Mouse (Mus musculus): ENCODE data around the gene Aifm2. TPM values are rescaled to one million over a fixed set of nuclear protein-coding genes. Genes with fewer than 3 reads are reported as not detected.
A peak's percentile ranks its signal among the peaks of the same experiment; 100 is the strongest.

Gene Aifm2
- 11.8 and 12.0 TPM in 2 replicates for polyA plus RNA-seq (2012; rRNA removed)

DNA sequence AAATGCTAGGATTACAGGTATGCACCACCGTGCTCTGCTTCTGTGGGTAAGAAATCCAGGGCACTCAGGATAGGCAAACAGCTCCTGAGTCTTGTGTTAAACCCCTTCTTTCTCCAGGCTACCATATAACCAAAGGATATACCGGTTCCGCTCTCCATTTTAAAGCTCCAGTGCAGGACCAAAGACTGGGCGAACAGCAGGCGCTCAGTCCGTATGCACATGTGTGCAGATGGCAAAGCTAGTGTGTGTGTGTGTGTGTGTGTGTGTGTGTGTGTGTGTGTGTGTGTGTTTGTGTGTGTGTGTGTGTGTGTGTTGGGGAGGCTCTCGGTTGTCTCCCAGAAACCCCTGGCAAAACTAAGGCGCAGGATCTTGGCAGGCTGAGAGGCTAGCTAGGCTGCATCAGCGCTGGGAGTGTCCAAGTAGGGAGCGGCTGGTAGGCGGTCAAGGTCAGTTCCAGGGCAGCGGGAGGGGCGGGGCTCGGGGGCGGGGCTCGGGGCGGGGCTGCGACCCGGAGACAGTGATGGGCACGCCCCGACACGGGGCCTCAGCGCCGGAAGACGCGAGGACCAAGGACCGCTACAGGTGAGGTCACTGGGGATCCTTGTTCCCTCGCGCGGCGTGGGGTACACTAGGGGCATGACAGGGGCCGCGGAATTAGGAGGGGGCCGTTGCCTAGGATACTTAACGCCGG, at the start of gene Aifm2:
Aifm2 (plus strand) TSS at position 493 of the 691 bp plus-strand sequence.
- H3K27ac ChIP-seq (ENCODE audit: insufficient read depth, low read length): no peak within 1 kb of the TSS

DNA sequence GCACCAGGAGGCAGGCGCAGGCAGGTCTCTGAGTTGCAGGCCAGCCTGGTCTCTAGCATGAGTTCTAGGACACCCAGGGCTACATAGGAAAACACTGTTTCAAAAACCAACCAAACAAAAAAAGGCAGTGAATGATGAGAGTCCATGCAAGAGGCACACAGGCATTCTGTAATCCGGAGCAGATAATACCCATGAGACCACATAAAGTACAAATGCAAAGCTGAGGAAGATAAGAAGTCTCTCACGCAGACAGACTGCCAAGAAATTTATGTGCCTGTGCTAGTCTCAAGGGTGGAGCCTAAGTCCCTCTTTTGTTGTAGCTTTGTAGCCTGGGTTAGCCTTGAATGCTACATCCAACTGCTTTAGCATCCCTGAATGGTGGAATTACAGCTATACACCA, 49.4 kb upstream of the Aifm2 start:
- no peak overlapping the region for H3K27ac ChIP-seq (ENCODE audit: insufficient read depth, low read length)
- no peak for DNase-seq
- no peaks in the 10 kb centered on the region for H3K4me1 ChIP-seq (ENCODE audit: control insufficient read depth, insufficient read depth, low read length)
- H3K4me3 ChIP-seq (replicated peaks; ENCODE audit: insufficient read depth, low read depth, low read length): no peak overlapping the region
- WGBS: 93% methylated on average over 3 of the region's 3 CpGs
- TF ChIP-seq POLR2A (IDR thresholded peaks at IDR 0.05; ENCODE audit: borderline replicate concordance, insufficient read depth, low read length) (no peak), CTCF (IDR thresholded peaks at IDR 0.05; ENCODE audit: borderline replicate concordance, insufficient read depth, low read depth, low read length) (no peak)
- H3K27me3 ChIP-seq (ENCODE audit: control insufficient read depth, insufficient read depth, low read length): no peaks in the 10 kb centered on the region

More for the DNA sequence above, at the start of gene Aifm2:
- WGBS: 9% methylated on average over 36 of the region's 36 CpGs
- H3K27me3 ChIP-seq (ENCODE audit: control insufficient read depth, insufficient read depth, low read length): no peaks in the 10 kb centered on the region
- TF ChIP-seq POLR2A (IDR thresholded peaks at IDR 0.05; ENCODE audit: borderline replicate concordance, insufficient read depth, low read length) (no peak), CTCF (IDR thresholded peaks at IDR 0.05; ENCODE audit: borderline replicate concordance, insufficient read depth, low read depth, low read length) (no peak)
- DNase-seq: peak; percentile 53 to 56
- peak within 1 kb of the TSS; percentile 75 for H3K4me3 ChIP-seq (replicated peaks; ENCODE audit: insufficient read depth, low read depth, low read length)
- peaks cover 3% of the 10 kb centered on the region; the same call in 1 of the 2 replicates for H3K4me1 ChIP-seq (ENCODE audit: control insufficient read depth, insufficient read depth, low read length)

DNA sequence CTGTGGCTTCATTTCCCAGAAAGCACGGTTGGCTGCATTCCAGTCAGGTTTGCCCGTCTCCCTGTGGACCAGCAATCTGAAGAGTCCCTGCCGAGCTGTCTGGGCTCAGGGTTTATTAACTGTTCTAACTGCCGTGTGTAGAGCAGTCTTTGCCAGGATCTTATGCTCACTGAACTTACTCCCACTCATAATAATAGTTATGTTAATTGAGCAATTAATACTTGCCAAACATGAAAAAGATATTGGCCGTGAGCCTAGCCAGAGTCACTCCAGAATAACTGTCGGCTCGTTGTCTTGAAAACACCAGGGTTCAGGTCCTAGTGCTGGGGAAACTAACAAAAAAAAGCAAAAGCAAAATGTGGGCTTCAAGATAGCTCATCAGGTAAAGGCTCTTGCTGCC, 45.8 kb upstream of the Aifm2 start:
- TF ChIP-seq CTCF (IDR thresholded peaks at IDR 0.05; ENCODE audit: borderline replicate concordance, insufficient read depth, low read depth, low read length) (no peak), POLR2A (IDR thresholded peaks at IDR 0.05; ENCODE audit: borderline replicate concordance, insufficient read depth, low read length) (no peak)
- Histone ChIP-seq H3K4me3 (replicated peaks; ENCODE audit: insufficient read depth, low read depth, low read length) (no peak overlapping the region), H3K27me3 (ENCODE audit: control insufficient read depth, insufficient read depth, low read length) (no peaks in the 10 kb centered on the region), H3K27ac (ENCODE audit: insufficient read depth, low read length) (no peak overlapping the region), H3K4me1 (ENCODE audit: control insufficient read depth, insufficient read depth, low read length) (no peaks in the 10 kb centered on the region)
- WGBS: 27% methylated on average over 7 of the region's 7 CpGs
- no peak for DNase-seq

DNA sequence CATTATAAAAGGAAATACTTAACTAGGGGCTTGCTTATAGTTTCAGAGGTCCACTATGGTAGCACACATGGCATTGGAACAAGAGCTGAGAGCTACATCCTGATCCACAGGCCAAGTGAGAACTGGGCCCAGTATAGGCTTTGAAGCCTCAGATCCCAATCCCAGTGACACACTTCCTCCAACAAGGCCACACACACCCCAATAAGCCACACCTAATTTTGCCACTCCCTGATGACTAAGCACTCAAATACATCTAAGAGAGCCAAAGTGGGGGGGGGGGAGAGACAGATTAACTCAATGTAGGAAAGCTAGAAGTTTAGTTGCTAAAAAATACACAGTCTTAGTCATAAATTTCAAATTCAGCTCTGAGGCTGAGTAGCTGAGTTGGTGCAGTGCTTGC, 45.2 kb upstream of the Aifm2 start:
- no peak overlapping the region for H3K4me3 ChIP-seq (replicated peaks; ENCODE audit: insufficient read depth, low read depth, low read length)
- H3K27ac ChIP-seq (ENCODE audit: insufficient read depth, low read length): no peak overlapping the region
- no peaks in the 10 kb centered on the region for H3K4me1 ChIP-seq (ENCODE audit: control insufficient read depth, insufficient read depth, low read length)
- no peak for TF ChIP-seq CTCF (IDR thresholded peaks at IDR 0.05; ENCODE audit: borderline replicate concordance, insufficient read depth, low read depth, low read length)
- no peak for TF ChIP-seq POLR2A (IDR thresholded peaks at IDR 0.05; ENCODE audit: borderline replicate concordance, insufficient read depth, low read length)
- no peak for DNase-seq
- no peaks in the 10 kb centered on the region for H3K27me3 ChIP-seq (ENCODE audit: control insufficient read depth, insufficient read depth, low read length)

DNA sequence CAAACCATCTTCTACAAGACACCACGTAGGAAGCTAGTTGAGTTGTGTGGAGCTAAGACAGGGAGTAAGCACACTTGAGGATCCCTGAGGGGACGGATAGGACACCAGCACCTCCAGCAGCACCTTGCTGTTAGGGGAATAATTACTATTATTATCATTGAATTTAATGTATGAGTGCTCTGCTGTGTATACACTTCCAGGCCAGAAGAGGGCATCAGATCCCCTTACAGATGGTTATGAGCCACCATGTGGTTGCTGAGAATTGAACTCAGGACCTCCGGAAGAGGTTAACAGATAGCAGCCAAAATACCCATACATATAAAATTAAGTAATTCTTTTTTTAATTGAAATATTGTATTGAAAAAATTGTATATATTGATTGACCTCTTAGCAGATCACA, 44.3 kb upstream of the Aifm2 start:
- Histone ChIP-seq H3K27ac (ENCODE audit: insufficient read depth, low read length) (no peak overlapping the region), H3K4me3 (replicated peaks; ENCODE audit: insufficient read depth, low read depth, low read length) (no peak overlapping the region), H3K27me3 (ENCODE audit: control insufficient read depth, insufficient read depth, low read length) (no peaks in the 10 kb centered on the region), H3K4me1 (ENCODE audit: control insufficient read depth, insufficient read depth, low read length) (no peaks in the 10 kb centered on the region)
- TF ChIP-seq POLR2A (IDR thresholded peaks at IDR 0.05; ENCODE audit: borderline replicate concordance, insufficient read depth, low read length) (no peak), CTCF (IDR thresholded peaks at IDR 0.05; ENCODE audit: borderline replicate concordance, insufficient read depth, low read depth, low read length) (no peak)
- DNase-seq: no peak
- WGBS: 97% methylated on average over 3 of the region's 3 CpGs

DNA sequence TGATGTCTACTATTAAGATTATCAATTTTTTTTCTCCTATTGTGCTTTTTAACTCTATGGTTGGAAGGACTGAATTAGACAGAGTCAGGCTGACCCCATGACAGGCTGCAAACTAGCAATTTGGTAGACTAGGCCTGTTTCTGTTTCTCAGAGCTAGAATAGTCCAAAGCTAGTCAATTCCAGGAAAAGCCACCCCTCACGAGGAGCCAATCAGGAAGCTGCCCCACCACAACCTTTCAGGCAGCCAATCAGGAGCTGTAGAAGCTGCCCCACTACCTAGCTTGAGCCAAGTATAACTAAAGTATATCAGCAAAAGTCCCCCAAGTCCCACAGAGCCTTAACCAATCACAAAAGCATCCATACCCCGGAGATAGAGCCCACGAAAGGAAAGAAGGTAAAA, 39.1 kb upstream of the Aifm2 start:
- Histone ChIP-seq H3K4me3 (replicated peaks; ENCODE audit: insufficient read depth, low read depth, low read length) (no peak overlapping the region), H3K27me3 (ENCODE audit: control insufficient read depth, insufficient read depth, low read length) (no peaks in the 10 kb centered on the region), H3K27ac (ENCODE audit: insufficient read depth, low read length) (no peak overlapping the region), H3K4me1 (ENCODE audit: control insufficient read depth, insufficient read depth, low read length) (no peaks in the 10 kb centered on the region)
- WGBS: 88% methylated on average over 3 of the region's 3 CpGs
- no peak for TF ChIP-seq CTCF (IDR thresholded peaks at IDR 0.05; ENCODE audit: borderline replicate concordance, insufficient read depth, low read depth, low read length)
- no peak for TF ChIP-seq POLR2A (IDR thresholded peaks at IDR 0.05; ENCODE audit: borderline replicate concordance, insufficient read depth, low read length)
- no peak for DNase-seq

DNA sequence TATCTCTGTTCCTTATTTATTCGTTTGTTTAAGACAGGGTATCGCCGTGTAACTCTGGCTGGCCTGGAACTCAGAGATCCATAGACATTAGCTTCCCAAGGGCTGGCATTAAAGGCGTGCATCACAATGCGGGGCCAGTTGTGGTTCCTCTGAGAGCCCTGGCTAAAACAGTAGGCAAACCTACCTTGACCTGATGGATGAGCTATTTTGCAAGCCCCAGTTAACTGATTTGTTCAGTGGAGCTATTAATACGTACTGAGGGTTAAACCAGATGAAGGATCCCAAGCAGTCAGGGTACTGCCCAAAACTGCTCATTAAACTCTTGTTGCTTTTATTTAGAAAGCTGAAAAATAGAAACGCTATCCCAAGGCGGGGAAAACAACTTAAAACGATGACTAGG, 35.5 kb upstream of the Aifm2 start:
- Histone ChIP-seq H3K27ac (ENCODE audit: insufficient read depth, low read length) (peak overlapping the region; percentile 81), H3K4me3 (replicated peaks; ENCODE audit: insufficient read depth, low read depth, low read length) (peak overlapping the region; percentile 92), H3K27me3 (ENCODE audit: control insufficient read depth, insufficient read depth, low read length) (no peaks in the 10 kb centered on the region), H3K4me1 (ENCODE audit: control insufficient read depth, insufficient read depth, low read length) (peaks cover 6% of the 10 kb centered on the region)
- TF ChIP-seq CTCF (IDR thresholded peaks at IDR 0.05; ENCODE audit: borderline replicate concordance, insufficient read depth, low read depth, low read length) (no peak), POLR2A (IDR thresholded peaks at IDR 0.05; ENCODE audit: borderline replicate concordance, insufficient read depth, low read length) (no peak)
- DNase-seq: no peak
- 33% methylated on average over 9 of the region's 9 CpGs for WGBS
